Mouse (Mus musculus) kidney, postnatal 4 days (tissue): ENCODE measurements around the gene Rpl41.

Experiments used
- DNase-seq, 2 experiments: peaks; one replicate each; pipeline ENCODE4 v3.0.0; 2021; ENCODE audit warnings: mixed read lengths in 2 of 2

Gene Rpl41

GRCm38 (mm10) chr10:128548947-128549681 lies at the start of gene Rpl41:
Rpl41 (minus strand) TSS chr10:128549305.
- DNase-seq: peak; percentile 92 to 95

- DNase-seq: no peak
Observed at GRCm38 (mm10) chr10:128598476-128598875, 49.4 kb upstream of the Rpl41 start.

GRCm38 (mm10) chr10:128592797-128593196 lies 43.7 kb upstream of the Rpl41 start:
- DNase-seq: no peak

- DNase-seq: no peak
Observed at GRCm38 (mm10) chr10:128591436-128591835, 42.3 kb upstream of the Rpl41 start.

GRCm38 (mm10) chr10:128590193-128590690 lies 41.1 kb upstream of the Rpl41 start:
- peak; percentile 83 to 87 for DNase-seq

- peak; percentile 69 to 82 for DNase-seq
Observed at GRCm38 (mm10) chr10:128589464-128590192, 40.5 kb upstream of the Rpl41 start, which contains the start of gene Erbb3. Erbb3 (minus strand) TSS chr10:128589652.

- DNase-seq: peak in 1 of 2 experiments; percentile 36
Observed at GRCm38 (mm10) chr10:128588775-128589463, 39.8 kb upstream of the Rpl41 start.

GRCm38 (mm10) chr10:128588136-128588535 lies 39.0 kb upstream of the Rpl41 start:
- no peak for DNase-seq

GRCm38 (mm10) chr10:128587697-128588096 lies 38.6 kb upstream of the Rpl41 start:
- peak; percentile 30 to 56 for DNase-seq

- no peak for DNase-seq
Observed at GRCm38 (mm10) chr10:128587120-128587519, 38.0 kb upstream of the Rpl41 start.

- DNase-seq: no peak
Observed at GRCm38 (mm10) chr10:128586546-128586945, 37.4 kb upstream of the Rpl41 start.

GRCm38 (mm10) chr10:128584386-128584785 lies 35.3 kb upstream of the Rpl41 start:
- peak; percentile 48 to 68 for DNase-seq

GRCm38 (mm10) chr10:128583644-128584043 lies 34.5 kb upstream of the Rpl41 start:
- DNase-seq: peak; percentile 63 to 80

GRCm38 (mm10) chr10:128579731-128580130 lies 30.6 kb upstream of the Rpl41 start:
- no peak for DNase-seq

- no peak for DNase-seq
Observed at GRCm38 (mm10) chr10:128579298-128579697, 30.2 kb upstream of the Rpl41 start.

GRCm38 (mm10) chr10:128578330-128578729 lies 29.2 kb upstream of the Rpl41 start:
- DNase-seq: no peak

- DNase-seq: no peak
Observed at GRCm38 (mm10) chr10:128575063-128575462, 26.0 kb upstream of the Rpl41 start.

- peak; percentile 98 to 99 for DNase-seq
Observed at GRCm38 (mm10) chr10:128565788-128566531, 16.9 kb upstream of the Rpl41 start, which contains the start of gene Pa2g4. Pa2g4 (minus strand) TSS chr10:128565987.

GRCm38 (mm10) chr10:128565206-128565787 lies 16.2 kb upstream of the Rpl41 start:
- peak; percentile 54 to 66 for DNase-seq

GRCm38 (mm10) chr10:128563544-128563943 lies 14.4 kb upstream of the Rpl41 start:
- no peak for DNase-seq

- DNase-seq: no peak
Observed at GRCm38 (mm10) chr10:128556963-128557362, 7.9 kb upstream of the Rpl41 start.

- no peak for DNase-seq
Observed at GRCm38 (mm10) chr10:128556286-128556685, 7.2 kb upstream of the Rpl41 start.
